Mouse (Mus musculus) neural tube, embryonic 12.5 days (tissue): Measurements from ENCODE around the gene Tppp2. TPM values are rescaled to one million over a fixed set of nuclear protein-coding genes. Genes with fewer than 3 reads are reported as not detected.

ENCODE experiments used
- ATAC-seq: fragments of 200-750 bp; cut with Nextera tagmentation; 2 replicates; pipeline ENCODE4 v1.8.0; 2017; ENCODE audit warnings: low read depth, mild to moderate bottlenecking, moderate TSS enrichment, moderate library complexity; ENCODE audit not compliant: low FRiP score
- H3K27ac ChIP-seq: fragments of 300-500 bp; sonication (generic); 2 replicates; pipeline ENCODE4 v1.5.1; 2016
- H3K27me3 ChIP-seq: fragments of 300-500 bp; sonication (generic); replicated peaks from 2 replicates; pipeline ENCODE4 v1.6.1; 2016; ENCODE audit warnings: mild to moderate bottlenecking
- H3K36me3 ChIP-seq: fragments of 300-500 bp; sonication (generic); 2 replicates; pipeline ENCODE4 v1.6.1; 2016; ENCODE audit warnings: mild to moderate bottlenecking
- H3K4me1 ChIP-seq: fragments of 300-500 bp; sonication (generic); 2 replicates; pipeline ENCODE4 v1.6.1; 2016
- H3K4me2 ChIP-seq: fragments of 300-500 bp; sonication (generic); replicated peaks from 2 replicates; pipeline ENCODE4 v1.6.1; 2016; ENCODE audit warnings: mild to moderate bottlenecking
- H3K4me3 ChIP-seq: fragments of 300-500 bp; sonication (generic); 2 replicates; pipeline ENCODE4 v1.5.1; 2016
- H3K9ac ChIP-seq: fragments of 300-500 bp; sonication (generic); 2 replicates; pipeline ENCODE4 v1.6.1; 2016; ENCODE audit warnings: mild to moderate bottlenecking
- H3K9me3 ChIP-seq: fragments of 300-500 bp; sonication (generic); 2 replicates; pipeline ENCODE4 v1.6.1; 2016; ENCODE audit warnings: mild to moderate bottlenecking
- WGBS: fragments of 180-500 bp; shearing (Covaris S2); methylation state at CpG from one replicate; pipeline ENCODE4 v1.1.7; 2016; 5-methylcytosine and 5-hydroxymethylcytosine counted together
- polyA plus RNA-seq: library from polyadenylated mRNA; unstranded; fragments of >200 nt; fragmentation: Nextera tagmentation; extraction: Ambion mirVana; gene quantifications from 2 replicates; pipeline ENCODE4 v1.2.1, GENCODE M21; 2016

Tppp2 gene
- polyA plus RNA-seq, 1 experiment from 2014 or later: not detected

- Histone ChIP-seq H3K36me3 (no peaks in the 10 kb centered on the region), H3K27me3 (0 out of 2 replicates have a peak, but pooled peaks cover 4% of the 10 kb centered on the region), H3K9ac (no peak overlapping the region), H3K4me2 (no peak overlapping the region), H3K4me3 (no peak overlapping the region), H3K9me3 (no peaks in the 10 kb centered on the region), H3K4me1 (no peaks in the 10 kb centered on the region), H3K27ac (no peak overlapping the region)
- WGBS: 77% methylated on average over 9 of the region's 9 CpGs
- ATAC-seq: no peak
Measured at GRCm38 (mm10) chr14:51929968-51930367, 11.7 kb downstream of the Tppp2 start.

DNA sequence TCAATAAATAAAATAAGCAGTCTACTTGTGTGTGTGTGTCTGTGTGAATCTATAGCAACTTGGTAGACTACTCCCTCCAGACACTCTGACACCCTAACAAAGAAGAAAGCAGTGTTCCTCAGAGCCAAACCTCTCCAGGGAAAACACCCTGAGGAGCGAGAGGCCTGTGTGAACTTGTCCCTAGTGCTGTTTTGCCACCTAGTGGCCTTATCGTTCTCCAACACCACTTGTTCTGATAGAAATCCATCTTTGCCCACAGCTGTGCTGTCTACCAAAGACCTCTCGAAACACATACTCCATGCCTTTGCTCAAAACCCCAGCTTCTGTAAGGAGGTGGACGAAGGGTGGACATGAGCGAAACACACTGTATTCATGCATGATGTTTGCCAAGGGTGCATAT, 12.6 kb downstream of the Tppp2 start:
- Histone ChIP-seq H3K4me2 (no peak overlapping the region), H3K36me3 (no peaks in the 10 kb centered on the region), H3K9ac (no peak overlapping the region), H3K4me3 (no peak overlapping the region), H3K9me3 (no peaks in the 10 kb centered on the region; the same call in 1 of the 2 replicates), H3K4me1 (no peaks in the 10 kb centered on the region), H3K27ac (no peak overlapping the region), H3K27me3 (0 out of 2 replicates have a peak, but pooled peaks cover 4% of the 10 kb centered on the region)
- peak; percentile 63 for ATAC-seq
- WGBS: 38% methylated on average over 5 of the region's 5 CpGs

DNA sequence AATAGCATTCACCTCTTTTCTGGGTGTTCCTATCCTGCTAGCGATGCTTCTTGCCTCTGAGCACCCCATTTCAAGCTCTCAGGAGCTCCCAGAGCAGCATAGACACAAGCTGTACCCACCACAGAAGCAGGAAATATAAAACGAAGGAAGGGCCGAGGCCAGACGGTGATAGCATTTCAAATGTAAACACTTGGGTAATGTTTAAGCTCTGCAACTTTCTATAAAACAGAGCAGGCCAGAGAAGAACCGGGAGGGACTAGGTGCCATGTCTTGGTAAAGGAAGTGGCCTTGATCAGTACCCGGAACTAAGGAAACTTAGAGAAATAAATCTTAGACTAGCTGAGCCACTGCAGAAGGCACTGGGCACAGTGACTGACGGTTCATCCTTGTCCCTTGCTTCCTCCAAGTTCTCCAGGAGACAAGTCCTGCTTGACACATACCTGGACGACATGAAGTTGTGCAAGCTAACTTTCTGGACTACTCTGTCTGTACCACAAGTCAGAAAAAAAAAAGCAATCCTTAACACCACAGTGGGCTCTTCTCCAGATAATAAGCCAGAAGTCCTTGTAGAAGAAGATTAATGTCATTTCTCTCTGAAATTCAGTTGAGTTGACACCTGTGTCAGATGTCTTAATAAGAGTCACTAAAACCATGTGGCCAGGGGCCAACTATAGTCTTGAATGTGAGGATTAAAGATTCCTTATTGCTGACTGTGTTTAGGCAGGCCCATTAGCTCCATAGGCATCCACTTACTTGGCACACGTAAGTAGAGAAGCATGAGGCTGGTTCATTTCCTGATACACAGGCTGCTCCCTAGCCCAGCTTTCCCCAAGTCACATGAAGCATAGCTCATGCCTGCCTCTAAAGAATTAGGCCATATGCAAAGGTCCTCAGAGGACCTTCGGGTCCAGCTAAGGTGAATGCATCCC, 14.1 kb downstream of the Tppp2 start:
- Histone ChIP-seq H3K9ac (no peak overlapping the region), H3K4me2 (no peak overlapping the region), H3K27ac (no peak overlapping the region), H3K9me3 (no peaks in the 10 kb centered on the region; the same call in 1 of the 2 replicates), H3K36me3 (no peaks in the 10 kb centered on the region), H3K4me3 (no peak overlapping the region), H3K4me1 (no peaks in the 10 kb centered on the region), H3K27me3 (0 out of 2 replicates have a peak, but pooled peaks cover 4% of the 10 kb centered on the region)
- WGBS: 82% methylated on average over 10 of the region's 10 CpGs
- no peak for ATAC-seq

GRCm38 (mm10) chr14:51939005-51939404, 20.8 kb downstream of the Tppp2 start:
- no peaks in the 10 kb centered on the region; the same call in 1 of the 2 replicates for H3K9me3 ChIP-seq
- peaks cover 6% of the 10 kb centered on the region; the same call in 1 of the 2 replicates for H3K4me1 ChIP-seq
- H3K4me3 ChIP-seq: no peak overlapping the region
- H3K9ac ChIP-seq: no peak overlapping the region
- no peaks in the 10 kb centered on the region for H3K27me3 ChIP-seq
- no peaks in the 10 kb centered on the region for H3K36me3 ChIP-seq
- WGBS: 93% methylated on average over 9 of the region's 9 CpGs
- no peak for ATAC-seq
- no peak overlapping the region for H3K27ac ChIP-seq
- H3K4me2 ChIP-seq: no peak overlapping the region

DNA sequence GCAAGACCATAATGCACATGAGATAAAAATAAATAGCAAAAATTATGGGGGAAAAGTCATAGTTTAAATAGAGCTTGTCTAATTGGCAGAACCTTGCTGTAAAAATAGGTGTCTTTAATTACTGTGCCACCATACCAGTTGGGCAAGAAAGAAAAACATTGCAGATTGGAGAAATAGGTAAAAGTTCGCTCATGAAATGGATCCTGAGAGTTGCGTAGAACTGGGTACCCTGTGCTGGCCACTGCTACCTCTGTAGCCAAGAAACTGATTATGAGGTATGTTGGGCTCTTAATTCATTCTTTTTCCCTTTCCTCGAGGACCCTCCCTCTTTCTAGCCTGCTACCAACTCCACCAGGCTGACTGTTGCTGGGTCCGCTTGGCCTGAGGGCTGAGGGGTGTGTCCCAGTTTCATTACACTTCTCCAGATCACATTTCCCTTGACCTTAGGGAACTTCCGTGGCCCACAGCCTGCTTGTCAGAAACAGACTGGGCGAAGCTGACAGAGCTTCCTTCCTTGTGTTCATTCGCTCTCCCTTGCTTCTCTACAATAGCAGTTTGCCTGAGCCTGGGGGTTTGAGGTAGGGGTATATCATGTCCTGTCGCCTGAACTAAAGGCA, 22.8 kb downstream of the Tppp2 start:
- H3K27ac ChIP-seq: no peak overlapping the region
- H3K4me2 ChIP-seq: no peak overlapping the region
- H3K4me1 ChIP-seq: peaks cover 6% of the 10 kb centered on the region; the same call in 1 of the 2 replicates
- no peaks in the 10 kb centered on the region for H3K36me3 ChIP-seq
- 29% methylated on average over 8 of the region's 8 CpGs for WGBS
- H3K9me3 ChIP-seq: no peaks in the 10 kb centered on the region
- H3K27me3 ChIP-seq: no peaks in the 10 kb centered on the region
- no peak overlapping the region for H3K9ac ChIP-seq
- no peak for ATAC-seq
- H3K4me3 ChIP-seq: no peak overlapping the region

DNA sequence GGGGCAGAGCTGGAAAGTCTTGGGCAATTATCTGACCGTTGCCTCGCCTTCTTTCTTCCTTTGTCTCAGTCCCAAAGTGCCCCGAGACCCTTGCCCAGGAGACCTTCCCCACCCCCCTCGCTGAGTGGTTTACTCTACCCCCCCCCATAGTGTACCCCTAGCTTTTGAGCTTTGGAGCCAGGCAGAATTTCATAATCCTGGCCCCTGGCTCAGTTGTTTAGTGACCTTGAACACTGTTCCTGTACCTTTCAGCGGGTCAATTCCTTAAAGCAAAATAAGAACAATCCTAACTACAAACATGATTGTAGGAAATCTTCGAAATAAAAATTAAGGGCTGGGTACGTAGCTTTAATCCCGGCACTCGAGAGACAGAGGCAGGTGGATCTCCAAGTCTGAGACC, 23.4 kb downstream of the Tppp2 start:
- 55% methylated on average over 9 of the region's 9 CpGs for WGBS
- Histone ChIP-seq H3K4me1 (peaks cover 6% of the 10 kb centered on the region; the same call in 1 of the 2 replicates), H3K27ac (no peak overlapping the region), H3K36me3 (no peaks in the 10 kb centered on the region), H3K4me2 (no peak overlapping the region), H3K4me3 (no peak overlapping the region), H3K9ac (no peak overlapping the region), H3K9me3 (no peaks in the 10 kb centered on the region), H3K27me3 (no peaks in the 10 kb centered on the region)
- ATAC-seq: no peak

DNA sequence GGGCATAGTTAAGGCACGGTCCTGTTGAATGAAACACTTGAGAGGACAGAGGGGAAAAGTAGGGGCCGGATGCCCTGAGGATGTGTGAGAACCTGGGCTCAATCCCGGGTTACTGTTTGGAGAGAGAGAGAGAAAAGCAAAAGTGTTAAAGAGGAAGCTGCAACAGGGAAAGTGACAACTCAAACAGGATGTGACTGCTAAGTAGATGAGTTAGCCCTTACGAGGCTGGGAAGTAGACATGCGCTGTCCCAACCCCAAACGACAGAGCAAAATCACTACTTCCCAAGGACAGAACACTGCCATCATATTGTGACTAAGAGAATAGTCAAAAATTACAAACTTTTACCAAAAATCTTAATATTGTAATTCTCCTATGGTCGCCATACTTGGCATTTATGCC, 24.0 kb downstream of the Tppp2 start:
- no peaks in the 10 kb centered on the region for H3K27me3 ChIP-seq
- H3K4me1 ChIP-seq: peaks cover 6% of the 10 kb centered on the region; the same call in 1 of the 2 replicates
- H3K27ac ChIP-seq: no peak overlapping the region
- WGBS: 62% methylated on average over 7 of the region's 7 CpGs
- no peak overlapping the region for H3K9ac ChIP-seq
- no peak overlapping the region for H3K4me2 ChIP-seq
- no peak overlapping the region for H3K4me3 ChIP-seq
- no peaks in the 10 kb centered on the region for H3K36me3 ChIP-seq
- no peak for ATAC-seq
- no peaks in the 10 kb centered on the region for H3K9me3 ChIP-seq

- Histone ChIP-seq H3K27ac (no peak overlapping the region), H3K4me3 (no peak overlapping the region), H3K27me3 (no peaks in the 10 kb centered on the region), H3K36me3 (no peaks in the 10 kb centered on the region), H3K9ac (no peak overlapping the region), H3K4me1 (peaks cover 6% of the 10 kb centered on the region; the same call in 1 of the 2 replicates), H3K4me2 (no peak overlapping the region), H3K9me3 (no peaks in the 10 kb centered on the region)
- WGBS: 86% methylated on average over 6 of the region's 6 CpGs
- ATAC-seq: no peak
Measured at GRCm38 (mm10) chr14:51943336-51943735, 25.1 kb downstream of the Tppp2 start.

GRCm38 (mm10) chr14:51960316-51960715, 42.1 kb downstream of the Tppp2 start:
- Histone ChIP-seq H3K4me2 (no peak overlapping the region), H3K4me3 (no peak overlapping the region), H3K27me3 (no peaks in the 10 kb centered on the region), H3K9ac (no peak overlapping the region), H3K36me3 (no peaks in the 10 kb centered on the region), H3K9me3 (no peaks in the 10 kb centered on the region), H3K4me1 (no peaks in the 10 kb centered on the region), H3K27ac (no peak overlapping the region)
- ATAC-seq: no peak
- WGBS: 88% methylated on average over 2 of the region's 2 CpGs

- no peak overlapping the region for H3K4me3 ChIP-seq
- no peaks in the 10 kb centered on the region for H3K27me3 ChIP-seq
- no peak overlapping the region for H3K4me2 ChIP-seq
- no peak for ATAC-seq
- 89% methylated on average over 3 of the region's 3 CpGs for WGBS
- no peaks in the 10 kb centered on the region for H3K36me3 ChIP-seq
- no peak overlapping the region for H3K9ac ChIP-seq
- no peaks in the 10 kb centered on the region for H3K9me3 ChIP-seq
- no peak overlapping the region for H3K27ac ChIP-seq
- no peaks in the 10 kb centered on the region for H3K4me1 ChIP-seq
Measured at GRCm38 (mm10) chr14:51967400-51967799, 49.2 kb downstream of the Tppp2 start.
